Mouse (Mus musculus): ENCODE results near the gene Olfr125.

DNA sequence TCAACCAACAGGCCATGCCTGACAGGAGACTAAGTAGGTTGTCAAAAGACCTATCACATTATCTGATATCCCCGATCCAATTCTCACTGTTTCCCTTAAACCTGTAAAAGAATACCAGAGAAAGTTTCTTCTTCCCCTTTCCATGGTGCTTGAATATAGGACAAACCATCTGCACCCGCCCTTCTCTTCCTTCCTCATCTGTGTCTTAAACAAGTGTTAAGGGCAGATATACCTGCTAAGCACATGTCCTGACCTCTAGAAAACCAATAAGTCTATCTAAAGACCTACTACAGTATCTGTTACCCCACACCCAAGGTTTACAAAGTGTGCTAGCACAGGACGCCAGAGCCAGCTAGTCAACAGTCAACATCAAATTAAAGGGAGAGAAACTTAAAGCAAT, 41.1 kb downstream of the Olfr125 start:
- TF ChIP-seq GATA1 (IDR thresholded peaks at IDR 0.05; ENCODE audit: borderline replicate concordance, low read length) (no peak), FLI1 (IDR thresholded peaks at IDR 0.05; ENCODE audit: low read length) (no peak)

Data from megakaryocyte, embryonic 14.5 days (primary cell).